Mouse (Mus musculus) left cerebral cortex, postnatal 10 days (tissue): ENCODE measurements at regions not wholly inside any gene's neighbourhood (a gene's known extent, or its start where the extent isn't known, plus 50 kb on each side); places are given as distances from the start of the nearest gene placed in this dataset.
"Not testable (repeated sequence)": the region's sequence is repeated elsewhere in the genome, so short reads cannot be mapped to it uniquely, and the experiment has no call there.

Source experiments
- DNase-seq, 2 experiments: peaks; one replicate each; pipeline ENCODE4 v3.0.0; 2021 to 2022; ENCODE audit warnings: low spot score in 2 of 2, mixed read lengths in 1 of 2; ENCODE audit errors: extremely low spot score in 1 of 2
- intact Hi-C: fragments of 180-260 bp; cut with DNase I; formaldehyde crosslinking; loops from one replicate; pipeline ENCODE4 v1.15.1; 2025

- intact Hi-C loops, result no loop called here
- no peak for DNase-seq
Measured at GRCm38 (mm10) chr12:29321468-29321867, 206.7 kb upstream of the Myt1l start.

GRCm38 (mm10) chr12:29323534-29323933, 204.7 kb upstream of the Myt1l start:
- intact Hi-C loops, result no loop called here
- DNase-seq, result no peak

- DNase-seq, result no peak
- intact Hi-C loops, result no loop called here
Measured at GRCm38 (mm10) chr12:29335839-29336469, 192.2 kb upstream of the Myt1l start.

- intact Hi-C loops, result no loop called here
- no peak for DNase-seq
Measured at GRCm38 (mm10) chr12:29337336-29337735, 190.8 kb upstream of the Myt1l start.

- no peak for DNase-seq
- intact Hi-C loops, result loop anchor here (5.0 kb wide), 1 partner anchor 181 kb away; no protein-coding TSS in a partner anchor
Measured at GRCm38 (mm10) chr12:29341388-29341995, 186.7 kb upstream of the Myt1l start.

GRCm38 (mm10) chr12:29343147-29343852, 184.9 kb upstream of the Myt1l start:
- intact Hi-C loops, result loop anchor here (5.0 kb wide), 1 partner anchor 179 kb away; no protein-coding TSS in a partner anchor
- peak in 1 of 2 experiments; percentile 32 for DNase-seq

- DNase-seq, result peak in 1 of 2 experiments; percentile 43
- intact Hi-C loops, result no loop called here
Measured at GRCm38 (mm10) chr12:29348698-29349097, 179.5 kb upstream of the Myt1l start.

- intact Hi-C loops, result no loop called here
- no peak for DNase-seq
Measured at GRCm38 (mm10) chr12:29349146-29349850, 178.9 kb upstream of the Myt1l start.

GRCm38 (mm10) chr12:29353777-29354496, 174.2 kb upstream of the Myt1l start:
- DNase-seq, result peak; percentile 58 to 65
- intact Hi-C loops, result no loop called here

- intact Hi-C loops, result no loop called here
Measured at GRCm38 (mm10) chr12:29354816-29355215, 173.4 kb upstream of the Myt1l start.

GRCm38 (mm10) chr12:29356681-29357397, 171.3 kb upstream of the Myt1l start:
- intact Hi-C loops, result no loop called here
- peak in 1 of 2 experiments; percentile 35 for DNase-seq

More at GRCm38 (mm10) chr12:29354816-29355215, 173.4 kb upstream of the Myt1l start:
- no peak for DNase-seq

GRCm38 (mm10) chr12:29361236-29361635, 166.9 kb upstream of the Myt1l start:
- intact Hi-C loops, result no loop called here
- DNase-seq, result no peak

- DNase-seq, intact Hi-C loops: not testable (repeated sequence)
Measured at GRCm38 (mm10) chr12:29367741-29368106, 160.5 kb upstream of the Myt1l start.

GRCm38 (mm10) chr12:29368107-29368819, 159.9 kb upstream of the Myt1l start:
- intact Hi-C loops, result no loop called here
- peak in 1 of 2 experiments; percentile 52 for DNase-seq

GRCm38 (mm10) chr12:29368820-29369175, 159.4 kb upstream of the Myt1l start:
- DNase-seq, result no peak
- intact Hi-C loops, result no loop called here

- DNase-seq, result no peak
Measured at GRCm38 (mm10) chr12:29391756-29392155, 136.4 kb upstream of the Myt1l start.

GRCm38 (mm10) chr12:29394271-29394670, 133.9 kb upstream of the Myt1l start:
- DNase-seq, result no peak
- intact Hi-C loops, result no loop called here

More at GRCm38 (mm10) chr12:29391756-29392155, 136.4 kb upstream of the Myt1l start:
- intact Hi-C loops, result no loop called here

GRCm38 (mm10) chr12:29394881-29395280, 133.3 kb upstream of the Myt1l start:
- intact Hi-C loops, result no loop called here
- DNase-seq, result no peak
